Mouse (Mus musculus): ENCODE data around the gene Ccnyl1. TPM values are rescaled to one million over a fixed set of nuclear protein-coding genes. Genes with fewer than 3 reads are reported as not detected.

Ccnyl1 gene
- polyA plus RNA-seq, 1 experiment from 2014 or later: 3.4 TPM

Other genes starting within 250 kb of the Ccnyl1 start
- 16.6 and 22.5 TPM in 2 replicates for gene Creb1, start 157.8 kb upstream of the Ccnyl1 start, polyA plus RNA-seq (2015; fragmentation: Nextera tagmentation; extraction: Ambion mirVana)
- 13.4 and 13.9 TPM in 2 replicates for gene Mettl21a, start 73.2 kb upstream of the Ccnyl1 start, polyA plus RNA-seq (2015; fragmentation: Nextera tagmentation; extraction: Ambion mirVana)
- gene Fzd5, start 47.3 kb downstream of the Ccnyl1 start, polyA plus RNA-seq (2015; fragmentation: Nextera tagmentation; extraction: Ambion mirVana): 1.5 and 1.7 TPM in 2 replicates

All from heart, embryonic 15.5 days (tissue).